Mouse (Mus musculus) heart, embryonic 15.5 days (tissue): Measurements from ENCODE around the gene Ccdc146. TPM values are rescaled to one million over a fixed set of nuclear protein-coding genes. Genes with fewer than 3 reads are reported as not detected.
A peak's percentile ranks its signal among the peaks of the same experiment; 100 is the strongest.

ENCODE experiments used
- ATAC-seq: fragments of 200-750 bp; cut with Nextera tagmentation; replicated peaks from 2 replicates; pipeline ENCODE4 v1.8.0; 2017; ENCODE audit warnings: low read depth, moderate TSS enrichment; ENCODE audit not compliant: insufficient number of reproducible peaks, insufficient read depth, low FRiP score
- H3K27ac ChIP-seq: fragments of 300-500 bp; sonication (generic); 2 replicates; pipeline ENCODE4 v1.5.1; 2015; ENCODE audit warnings: mild to moderate bottlenecking, inconsistent platforms
- H3K27me3 ChIP-seq: fragments of 300-500 bp; sonication (generic); 2 replicates; pipeline ENCODE4 v1.6.1; 2015; ENCODE audit warnings: inconsistent platforms
- H3K36me3 ChIP-seq: fragments of 300-500 bp; sonication (generic); 2 replicates; pipeline ENCODE4 v1.6.1; 2015; ENCODE audit warnings: mild to moderate bottlenecking, inconsistent platforms
- H3K4me1 ChIP-seq: fragments of 300-500 bp; sonication (generic); replicated peaks from 2 replicates; pipeline ENCODE4 v1.6.1; 2015; ENCODE audit warnings: inconsistent platforms
- H3K4me2 ChIP-seq: fragments of 300-500 bp; sonication (generic); 2 replicates; pipeline ENCODE4 v1.6.1; 2015; ENCODE audit warnings: inconsistent platforms, mild to moderate bottlenecking, moderate library complexity
- H3K4me3 ChIP-seq: fragments of 300-500 bp; sonication (generic); 2 replicates; pipeline ENCODE4 v1.5.1; 2015; ENCODE audit warnings: mild to moderate bottlenecking, inconsistent platforms
- H3K9ac ChIP-seq: fragments of 300-500 bp; sonication (generic); 2 replicates; pipeline ENCODE4 v1.6.1; 2015; ENCODE audit warnings: mild to moderate bottlenecking, inconsistent platforms
- H3K9me3 ChIP-seq: fragments of 300-500 bp; sonication (generic); replicated peaks from 2 replicates; pipeline ENCODE4 v1.6.1; 2016; ENCODE audit warnings: inconsistent platforms
- WGBS: fragments of 180-500 bp; shearing (Covaris S2); methylation state at CpG from one replicate; pipeline ENCODE4 v1.1.7; 2015; ENCODE audit warnings: mixed read lengths; 5-methylcytosine and 5-hydroxymethylcytosine counted together
- polyA plus RNA-seq: library from polyadenylated mRNA; unstranded; fragments of >200 nt; fragmentation: Nextera tagmentation; extraction: Ambion mirVana; gene quantifications from 2 replicates; pipeline ENCODE4 v1.2.1, GENCODE M21; 2015

Gene Ccdc146
- polyA plus RNA-seq, 1 experiment from 2014 or later, result 3.0 TPM

- Histone ChIP-seq H3K4me3 (no peak overlapping the region), H3K9me3 (no peaks in the 10 kb centered on the region), H3K9ac (no peak overlapping the region), H3K4me2 (no peak overlapping the region), H3K36me3 (no peaks in the 10 kb centered on the region), H3K27ac (no peak overlapping the region), H3K4me1 (peaks cover 21% of the 10 kb centered on the region), H3K27me3 (no peaks in the 10 kb centered on the region)
- 85% methylated on average over 9 of the region's 9 CpGs for WGBS
- ATAC-seq, result no peak
Observed at GRCm38 (mm10) chr5:21384976-21385375, 39.5 kb downstream of the Ccdc146 start.

- ATAC-seq, result no peak
- H3K4me2 ChIP-seq, result no peak overlapping the region
- no peaks in the 10 kb centered on the region for H3K36me3 ChIP-seq
- no peaks in the 10 kb centered on the region for H3K27me3 ChIP-seq
- peaks cover 22% of the 10 kb centered on the region for H3K4me1 ChIP-seq
- WGBS, result 73% methylated on average over 13 of the region's 13 CpGs
- H3K4me3 ChIP-seq, result no peak overlapping the region
- no peak overlapping the region for H3K27ac ChIP-seq
- H3K9ac ChIP-seq, result no peak overlapping the region
- no peaks in the 10 kb centered on the region for H3K9me3 ChIP-seq
Observed at GRCm38 (mm10) chr5:21384252-21384960, 40.1 kb downstream of the Ccdc146 start.

- WGBS, result 37% methylated on average over 14 of the region's 14 CpGs
- no peaks in the 10 kb centered on the region for H3K9me3 ChIP-seq
- H3K4me2 ChIP-seq, result 0 out of 2 replicates have a peak overlapping the region, but pooled peaks have one; percentile 6
- no peak for ATAC-seq
- H3K4me3 ChIP-seq, result no peak overlapping the region
- no peaks in the 10 kb centered on the region for H3K36me3 ChIP-seq
- H3K4me1 ChIP-seq, result peaks cover 26% of the 10 kb centered on the region
- no peaks in the 10 kb centered on the region for H3K27me3 ChIP-seq
- H3K9ac ChIP-seq, result no peak overlapping the region
- peak overlapping the region; percentile 58 for H3K27ac ChIP-seq
Observed at GRCm38 (mm10) chr5:21383392-21384251, 40.9 kb downstream of the Ccdc146 start.

DNA sequence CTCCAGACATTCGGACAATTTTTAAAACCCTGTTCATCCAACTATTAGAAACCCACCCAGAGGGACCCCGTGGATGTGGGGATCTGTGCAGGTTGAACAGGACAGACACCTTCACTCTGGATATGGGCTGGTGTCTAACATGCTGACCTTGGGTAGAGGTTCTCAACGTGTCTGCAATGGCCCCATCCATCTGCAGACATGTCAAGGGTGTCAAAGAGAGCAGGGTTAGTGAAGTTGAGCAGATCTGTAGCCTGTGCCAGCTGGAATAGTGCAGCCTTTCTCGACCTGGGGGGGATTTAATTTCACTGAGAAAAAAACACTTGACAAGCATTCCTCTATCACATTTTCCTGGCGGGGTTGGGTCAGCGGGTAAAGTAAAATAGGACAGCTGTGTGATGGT is 41.8 kb downstream of the Ccdc146 start:
- Histone ChIP-seq H3K27me3 (no peaks in the 10 kb centered on the region), H3K27ac (peak overlapping the region; percentile 58; the same call in 1 of the 2 replicates), H3K4me1 (peaks cover 26% of the 10 kb centered on the region), H3K4me2 (no peak overlapping the region), H3K9me3 (no peaks in the 10 kb centered on the region), H3K9ac (no peak overlapping the region), H3K36me3 (no peaks in the 10 kb centered on the region), H3K4me3 (no peak overlapping the region)
- WGBS, result 38% methylated on average over 6 of the region's 6 CpGs
- ATAC-seq, result 0 out of 2 replicates have a peak, but pooled peaks have one; percentile 34

GRCm38 (mm10) chr5:21381986-21382385 is 42.5 kb downstream of the Ccdc146 start:
- Histone ChIP-seq H3K4me1 (peaks cover 26% of the 10 kb centered on the region), H3K36me3 (no peaks in the 10 kb centered on the region), H3K27ac (no peak overlapping the region), H3K9me3 (no peaks in the 10 kb centered on the region), H3K4me2 (no peak overlapping the region), H3K9ac (no peak overlapping the region), H3K4me3 (no peak overlapping the region), H3K27me3 (no peaks in the 10 kb centered on the region)
- ATAC-seq, result no peak
- 51% methylated on average over 6 of the region's 6 CpGs for WGBS

- H3K4me2 ChIP-seq, result no peak overlapping the region
- H3K27me3 ChIP-seq, result no peaks in the 10 kb centered on the region
- no peak overlapping the region for H3K27ac ChIP-seq
- no peaks in the 10 kb centered on the region for H3K36me3 ChIP-seq
- 67% methylated on average over 2 of the region's 2 CpGs for WGBS
- peaks cover 18% of the 10 kb centered on the region for H3K4me1 ChIP-seq
- no peak overlapping the region for H3K9ac ChIP-seq
- H3K9me3 ChIP-seq, result no peaks in the 10 kb centered on the region
- no peak overlapping the region for H3K4me3 ChIP-seq
- no peak for ATAC-seq
Observed at GRCm38 (mm10) chr5:21378397-21378796, 46.1 kb downstream of the Ccdc146 start.

DNA sequence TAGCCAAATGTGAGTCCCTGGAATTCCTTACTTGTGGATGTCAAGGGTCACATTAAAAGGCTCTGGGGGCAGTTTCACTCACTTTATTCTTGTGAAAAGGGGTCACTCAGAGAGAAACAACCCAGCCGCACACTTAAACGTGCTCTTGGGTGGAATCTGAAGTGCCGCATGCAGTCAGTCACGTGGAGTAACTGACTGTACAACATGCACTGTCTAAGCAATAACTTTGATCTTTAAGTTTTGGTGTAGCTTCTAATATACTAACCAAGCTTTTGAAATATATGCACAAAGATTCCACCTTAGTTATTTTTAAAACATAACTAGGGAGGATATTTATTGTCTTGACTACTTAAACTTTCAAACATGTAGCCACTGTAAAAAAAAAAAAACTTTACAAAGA is 47.5 kb downstream of the Ccdc146 start:
- WGBS, result 49% methylated on average over 4 of the region's 4 CpGs
- peaks cover 10% of the 10 kb centered on the region for H3K4me1 ChIP-seq
- no peak overlapping the region for H3K4me2 ChIP-seq
- H3K27me3 ChIP-seq, result no peaks in the 10 kb centered on the region
- H3K9ac ChIP-seq, result no peak overlapping the region
- H3K27ac ChIP-seq, result no peak overlapping the region
- no peaks in the 10 kb centered on the region for H3K9me3 ChIP-seq
- no peak for ATAC-seq
- H3K4me3 ChIP-seq, result no peak overlapping the region
- no peaks in the 10 kb centered on the region for H3K36me3 ChIP-seq

- 0 out of 2 replicates have a peak, but pooled peaks have one; percentile 19 for ATAC-seq
- Histone ChIP-seq H3K9ac (peak overlapping the region; percentile 78), H3K4me3 (peak overlapping the region; percentile 67), H3K4me2 (peak overlapping the region; percentile 93), H3K27ac (peak overlapping the region; percentile 84), H3K27me3 (no peaks in the 10 kb centered on the region), H3K9me3 (no peaks in the 10 kb centered on the region), H3K4me1 (peaks cover 13% of the 10 kb centered on the region), H3K36me3 (no peaks in the 10 kb centered on the region)
- WGBS, result 44% methylated on average over 7 of the region's 7 CpGs
Observed at GRCm38 (mm10) chr5:21373180-21373518, 51.3 kb downstream of the Ccdc146 start.

- Histone ChIP-seq H3K4me3 (peak within 1 kb of the TSS; percentile 67), H3K9ac (peak within 1 kb of the TSS; percentile 78), H3K27me3 (no peaks in the 10 kb centered on the region), H3K27ac (peak within 1 kb of the TSS; percentile 84), H3K4me2 (peak within 1 kb of the TSS; percentile 93), H3K4me1 (peaks cover 13% of the 10 kb centered on the region), H3K9me3 (no peaks in the 10 kb centered on the region), H3K36me3 (no peaks in the 10 kb centered on the region)
- peak; percentile 85 for ATAC-seq
- WGBS, result 4% methylated on average over 31 of the region's 31 CpGs
Observed at GRCm38 (mm10) chr5:21372493-21373179, 51.8 kb downstream of the Ccdc146 start, which contains the start of gene Fgl2. Gene Fgl2 (plus strand): TSS chr5:21372642.

DNA sequence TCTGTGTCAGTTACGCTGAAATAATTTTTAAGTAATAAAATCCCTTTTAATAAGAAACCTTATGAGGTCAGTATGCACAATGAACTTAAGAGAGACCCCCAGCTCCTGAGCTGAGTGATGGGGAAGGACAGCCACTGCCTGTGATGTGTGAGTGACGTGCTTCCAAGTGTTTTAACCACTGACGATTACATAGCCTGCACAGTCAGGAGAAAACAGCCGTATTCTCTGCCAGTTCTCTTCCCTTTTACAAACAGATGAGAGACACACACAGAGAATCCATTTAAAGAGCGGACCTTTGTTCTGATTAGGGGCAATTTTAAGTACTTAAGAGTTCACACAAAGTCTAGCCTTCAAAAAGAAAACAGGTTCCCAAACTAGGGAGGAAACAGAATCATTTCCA is 52.6 kb downstream of the Ccdc146 start:
- H3K27me3 ChIP-seq, result no peaks in the 10 kb centered on the region
- peak overlapping the region; percentile 67 for H3K4me3 ChIP-seq
- no peaks in the 10 kb centered on the region for H3K9me3 ChIP-seq
- no peaks in the 10 kb centered on the region for H3K36me3 ChIP-seq
- H3K27ac ChIP-seq, result peak overlapping the region; percentile 84
- 44% methylated on average over 5 of the region's 5 CpGs for WGBS
- H3K4me2 ChIP-seq, result peak overlapping the region; percentile 93
- H3K9ac ChIP-seq, result peak overlapping the region; percentile 78; the same call in 1 of the 2 replicates
- peaks cover 13% of the 10 kb centered on the region for H3K4me1 ChIP-seq
- ATAC-seq, result no peak
